Mouse (Mus musculus) left cerebral cortex, postnatal 4 days (tissue): ENCODE measurements around the gene Gm17428. TPM values are rescaled to one million over a fixed set of nuclear protein-coding genes. Genes with fewer than 3 reads are reported as not detected.
A peak's percentile ranks its signal among the peaks of the same experiment; 100 is the strongest.

Experiments used
- DNase-seq: peaks from one replicate; pipeline ENCODE4 v3.0.0-alpha.2; 2022
- intact Hi-C: fragments of 180-260 bp; cut with DNase I; formaldehyde crosslinking; loops from one replicate; pipeline ENCODE4 v1.15.1; 2025
- microRNA-seq: library from miRNA; unstranded; fragments of <30 nt; microRNA quantifications from one replicate; pipeline ENCODE4 v1.2.0, GENCODE M21; 2022
- total RNA-seq, 2 experiments: library from RNA; stranded (reverse); gene quantifications; 2 replicates each; pipeline ENCODE4 v1.2.3; 2021

Gene Gm17428
- total RNA-seq, 2 experiments from 2014 or later: not detected

DNA sequence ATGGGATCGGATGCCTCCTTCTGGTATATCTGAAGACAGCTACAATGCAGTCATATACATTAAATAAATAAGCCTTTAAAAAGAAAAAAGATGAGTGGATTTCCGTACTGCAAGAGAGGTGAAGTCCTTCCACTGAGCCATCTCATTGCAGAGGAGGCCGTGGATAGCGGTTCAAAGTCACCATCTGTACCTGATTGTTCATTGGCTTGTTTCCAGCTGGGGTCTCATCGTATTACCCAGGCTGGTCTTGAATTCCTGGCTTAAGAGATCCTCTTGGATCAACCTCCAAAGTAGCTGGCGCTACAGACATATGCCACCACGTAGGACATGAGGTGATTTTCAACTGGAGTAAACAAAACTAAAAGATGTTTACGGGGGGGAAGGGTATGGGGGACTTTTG is 29.2 kb downstream of the Gm17428 start:
- intact Hi-C loops: loop anchor here (10.0 kb wide), 1 partner anchor 301 kb away; no protein-coding TSS in a partner anchor
- DNase-seq: no peak

DNA sequence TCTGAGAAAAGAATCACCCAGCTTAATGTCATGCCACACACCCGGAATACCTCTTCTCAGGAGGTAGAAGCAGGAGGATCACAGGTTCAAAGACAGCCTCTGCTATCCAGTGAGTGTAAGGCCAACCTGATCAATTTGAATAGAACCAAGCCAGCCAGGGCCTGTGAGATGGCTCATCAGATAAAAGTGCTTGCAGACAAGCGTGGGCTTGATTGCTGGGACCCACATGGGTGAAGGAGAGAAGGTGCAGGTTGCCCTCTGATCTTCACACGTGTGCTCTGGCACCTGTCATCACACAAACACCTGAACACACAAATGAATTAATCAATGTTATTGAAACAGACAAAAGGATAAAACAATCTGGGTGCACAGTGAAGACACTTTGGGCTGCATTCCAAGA is 29.8 kb downstream of the Gm17428 start:
- intact Hi-C loops: loop anchor here (10.0 kb wide), 1 partner anchor 302 kb away; no protein-coding TSS in a partner anchor
- no peak for DNase-seq

DNA sequence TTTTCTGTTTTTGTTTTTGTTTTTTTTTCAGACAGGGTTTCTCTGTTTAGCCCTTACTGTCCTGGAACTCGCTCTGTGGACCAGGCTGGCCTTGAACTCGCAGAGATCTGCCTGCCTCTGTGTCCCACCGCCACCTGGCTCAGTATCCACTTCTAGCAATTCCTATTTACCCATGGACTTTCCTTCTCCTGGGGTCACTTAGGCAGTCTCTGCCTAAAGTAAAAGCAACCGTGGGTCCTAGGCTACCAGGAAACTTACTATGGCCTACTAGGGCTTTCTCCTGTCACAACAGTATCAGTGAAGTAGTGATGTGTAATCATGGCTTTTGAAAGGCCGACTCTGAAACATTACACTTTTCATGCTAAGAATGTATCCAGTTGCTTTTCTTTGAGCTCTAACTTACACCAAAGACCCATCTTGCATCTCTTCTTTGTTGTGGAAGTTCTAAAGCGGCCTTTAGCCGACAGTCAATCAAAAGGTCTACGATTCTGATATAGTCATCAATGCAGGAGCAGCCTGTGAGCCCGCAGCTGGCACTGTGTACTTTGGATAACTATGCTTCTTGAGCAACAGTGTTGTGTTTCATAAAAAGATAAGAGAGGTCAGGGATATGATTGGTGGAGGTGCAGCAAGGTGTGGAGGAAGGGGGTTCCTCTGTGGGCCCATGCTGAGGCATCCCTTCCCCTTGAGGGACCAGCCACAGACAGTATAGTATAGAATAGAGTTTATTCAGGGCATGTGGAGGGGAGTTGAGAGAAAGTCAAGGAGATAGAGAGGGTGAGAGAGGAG is 30.6 kb downstream of the Gm17428 start:
- DNase-seq: no peak
- intact Hi-C loops: loop anchor here (10.0 kb wide), 1 partner anchor 303 kb away; no protein-coding TSS in a partner anchor

- intact Hi-C loops: loop anchor here (10.0 kb wide), 1 partner anchor 304 kb away; no protein-coding TSS in a partner anchor
- no peak for DNase-seq
Measured at GRCm38 (mm10) chr14:55008417-55008816, 31.7 kb downstream of the Gm17428 start.

DNA sequence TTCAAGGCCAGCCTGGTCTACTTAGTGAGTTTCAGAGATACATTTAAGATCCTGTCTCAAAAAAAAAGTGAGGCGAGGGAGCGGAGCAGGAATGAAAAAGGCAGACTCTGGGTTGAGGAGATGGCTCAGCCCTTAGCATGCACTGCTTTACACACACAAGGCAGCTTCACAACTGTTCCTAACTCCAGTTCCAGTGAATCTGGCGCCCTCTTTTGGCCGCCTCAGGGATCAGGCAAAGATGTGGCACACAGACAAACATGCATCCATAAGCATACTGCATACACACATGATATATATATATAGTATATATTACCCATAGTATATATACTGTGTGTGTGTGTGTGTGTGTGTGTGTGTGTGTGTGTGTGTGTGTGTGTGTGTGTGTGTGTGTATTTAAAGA is 34.4 kb downstream of the Gm17428 start:
- peak; percentile 29 for DNase-seq
- intact Hi-C loops: no loop called here

DNA sequence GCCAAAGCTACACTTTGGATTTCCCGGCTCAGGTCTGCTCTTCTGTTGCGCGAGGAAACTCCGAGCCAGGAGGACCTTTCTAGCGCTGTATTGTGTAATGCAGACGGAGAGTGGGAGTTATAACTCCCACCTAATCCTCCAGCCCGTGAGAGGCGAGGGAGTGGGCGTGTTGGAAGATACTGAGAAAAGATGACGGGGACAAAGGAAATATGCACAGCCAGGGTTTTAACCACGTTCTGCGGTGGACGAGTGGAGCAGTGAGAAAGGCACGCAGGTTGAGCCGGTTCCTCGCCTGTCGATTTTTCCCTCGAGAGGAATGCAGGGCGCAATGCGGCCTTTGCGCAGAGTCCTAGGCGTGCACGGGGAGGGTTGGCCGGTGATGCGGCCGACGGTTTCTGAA is 37.9 kb downstream of the Gm17428 start:
- DNase-seq: no peak

GRCm38 (mm10) chr14:55014991-55015766 is 38.4 kb downstream of the Gm17428 start, which contains the start of gene Ngdn:
Gene Ngdn (plus strand): TSS chr14:55015454.
- intact Hi-C loops: loop anchor here (2.0 kb wide), 1 partner anchor 116 kb away; no protein-coding TSS in a partner anchor
- peak; percentile 98 for DNase-seq

More for the DNA sequence above, 37.9 kb downstream of the Gm17428 start:
- intact Hi-C loops: loop anchor here (2.0 kb wide), 1 partner anchor 116 kb away; no protein-coding TSS in a partner anchor

GRCm38 (mm10) chr14:55015767-55016111 is 39.0 kb downstream of the Gm17428 start:
- intact Hi-C loops: loop anchor here (2.0 kb wide), 1 partner anchor 117 kb away; no protein-coding TSS in a partner anchor
- DNase-seq: peak; percentile 30

DNA sequence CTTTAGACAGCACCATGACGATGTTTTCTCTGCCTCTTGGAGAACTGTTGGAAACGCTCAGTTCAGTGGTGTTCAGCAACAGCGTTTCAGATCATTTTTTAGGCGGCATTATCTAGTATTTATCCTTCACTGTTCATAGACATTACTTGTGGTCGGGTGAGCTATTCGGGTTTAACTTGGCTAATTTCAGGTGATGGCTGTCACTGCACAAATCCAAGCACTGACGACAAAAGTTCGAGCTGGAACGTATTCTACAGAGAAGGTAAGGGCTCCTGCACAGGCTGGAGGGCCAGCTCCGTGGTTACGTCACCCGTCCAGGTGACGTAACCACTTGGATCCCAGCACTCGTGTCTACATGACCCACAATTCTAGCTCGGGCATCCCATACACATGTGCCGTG is 40.1 kb downstream of the Gm17428 start:
- intact Hi-C loops: no loop called here
- no peak for DNase-seq

DNA sequence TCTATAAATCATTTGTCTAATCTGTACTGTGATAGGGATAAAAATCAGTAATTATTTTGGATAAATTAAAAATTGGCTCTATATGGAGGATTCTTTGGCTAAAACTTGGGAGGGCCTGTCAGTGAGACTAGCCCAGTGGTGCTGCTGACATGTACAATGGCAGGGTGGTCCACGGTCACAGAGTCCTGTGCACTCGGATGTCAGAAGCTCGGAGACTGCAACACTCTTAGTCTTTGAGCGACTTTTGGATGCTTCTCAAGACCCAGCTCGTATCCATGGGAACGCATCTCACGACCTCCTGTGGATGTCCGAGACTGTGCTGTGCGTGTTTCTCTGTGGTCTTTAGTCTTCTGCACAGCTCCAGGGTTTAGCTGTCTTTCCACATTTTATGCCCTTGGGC is 43.7 kb downstream of the Gm17428 start:
- intact Hi-C loops: no loop called here
- DNase-seq: no peak

- intact Hi-C loops: no loop called here
- no peak for DNase-seq
Measured at GRCm38 (mm10) chr14:55023011-55023410, 46.3 kb downstream of the Gm17428 start.

GRCm38 (mm10) chr14:55024236-55024635 is 47.5 kb downstream of the Gm17428 start:
- DNase-seq: peak; percentile 75
- intact Hi-C loops: loop anchor here (2.0 kb wide), 1 partner anchor 77 kb away; no protein-coding TSS in a partner anchor

GRCm38 (mm10) chr14:55025527-55025926 is 48.8 kb downstream of the Gm17428 start:
- DNase-seq: no peak
- intact Hi-C loops: loop anchor here (2.0 to 5.0 kb wide), 2 partner anchors 52 to 75 kb away; no protein-coding TSS in a partner anchor

Small RNA genes lying within 50 kb of the gene (microRNA-seq; reads per million reads assigned to microRNA genes)
- gene Mir208a (2.1 reads per million), gene Mir208b (1.2 reads per million)

Other genes with a start within 250 kb of the Gm17428 start
- 10 to 100 TPM; 33.7 to 36.5 TPM for gene Slc7a8, start 195.0 kb upstream of the Gm17428 start, total RNA-seq
- not detected for gene Rnf212b, start 162.8 kb upstream of the Gm17428 start, total RNA-seq
- 10 to 100 TPM in 1 of 2 experiments, 1 to 10 TPM in 1; 7.9 to 17.0 TPM for gene Homez, start 106.0 kb upstream of the Gm17428 start, total RNA-seq
- 10 to 100 TPM; 50.0 to 54.6 TPM for gene Ppp1r3e, start 99.4 kb upstream of the Gm17428 start, total RNA-seq
- 10 to 100 TPM; 49.9 to 54.6 TPM for gene Bcl2l2, start 93.6 kb upstream of the Gm17428 start, total RNA-seq
- not detected for gene Gm20521, start 93.5 kb upstream of the Gm17428 start, total RNA-seq
- 100 to 1,000 TPM; 325 to 354 TPM for gene Pabpn1, start 84.4 kb upstream of the Gm17428 start, total RNA-seq
- gene Slc22a17, start 63.8 kb upstream of the Gm17428 start, total RNA-seq: 100 to 1,000 TPM; 345 to 405 TPM
- gene Efs, start 50.8 kb upstream of the Gm17428 start, total RNA-seq: 10 to 100 TPM; 15.0 to 15.9 TPM
- not detected for gene Il25, start 44.2 kb upstream of the Gm17428 start, total RNA-seq
- 10 to 100 TPM in 1 of 2 experiments, 1 to 10 TPM in 1; 7.5 to 11.1 TPM for gene Cmtm5, start 40.7 kb upstream of the Gm17428 start, total RNA-seq
- gene Myh6, start 10.0 kb upstream of the Gm17428 start, total RNA-seq: 1 to 10 TPM; 2.7 TPM
- 1 to 10 TPM; 3.9 to 5.5 TPM for gene Myh7, start 17.7 kb downstream of the Gm17428 start, total RNA-seq
- 10 to 100 TPM; 26.3 to 29.0 TPM for gene Ngdn, start 38.5 kb downstream of the Gm17428 start, total RNA-seq
- 10 to 100 TPM; 28.2 to 29.4 TPM for gene Zfhx2, start 115.4 kb downstream of the Gm17428 start, total RNA-seq
- gene Thtpa, start 117.9 kb downstream of the Gm17428 start, total RNA-seq: 10 to 100 TPM; 34.7 to 35.7 TPM
- gene Ap1g2, start 129.7 kb downstream of the Gm17428 start, total RNA-seq: 10 to 100 TPM; 25.8 to 31.4 TPM
- 100 to 1,000 TPM; 366 to 399 TPM for gene Jph4, start 140.0 kb downstream of the Gm17428 start, total RNA-seq
- gene Dhrs2, start 245.1 kb downstream of the Gm17428 start, total RNA-seq: not detected